Mouse (Mus musculus): ENCODE measurements around the gene Saysd1. TPM values are rescaled to one million over a fixed set of nuclear protein-coding genes. Genes with fewer than 3 reads are reported as not detected.

Saysd1 gene
- 4.2 TPM for polyA plus RNA-seq (2015; fragmentation: Illumina TruSeq; extraction: RNeasy Lipid Tissue Mini Kit (QIAGEN cat#74804); ENCODE audit: insufficient read depth, low replicate concordance)

GRCm38 (mm10) chr14:20138484-20139355 is at the start of gene Saysd1:
TSS of gene Saysd1 (minus strand) at chr14:20138534.

GRCm38 (mm10) chr14:20181466-20181921 is 43.2 kb upstream of the Saysd1 start, which contains the start of gene Kcnk5:
TSS of gene Kcnk5 (minus strand) at chr14:20181809.

Other genes starting within 250 kb of the Saysd1 start
- gene Gng2, start 160.9 kb downstream of the Saysd1 start, polyA plus RNA-seq (2015; fragmentation: Illumina TruSeq; extraction: RNeasy Lipid Tissue Mini Kit (QIAGEN cat#74804); ENCODE audit: insufficient read depth, low replicate concordance): 67.2 TPM
- 9.1 TPM for gene Kcnk5, start 43.3 kb upstream of the Saysd1 start, polyA plus RNA-seq (2015; fragmentation: Illumina TruSeq; extraction: RNeasy Lipid Tissue Mini Kit (QIAGEN cat#74804); ENCODE audit: insufficient read depth, low replicate concordance)
- gene Kcnk16, start 130.7 kb upstream of the Saysd1 start, polyA plus RNA-seq (2015; fragmentation: Illumina TruSeq; extraction: RNeasy Lipid Tissue Mini Kit (QIAGEN cat#74804); ENCODE audit: insufficient read depth, low replicate concordance): not detected
- gene Nudt13, start 156.2 kb upstream of the Saysd1 start, polyA plus RNA-seq (2015; fragmentation: Illumina TruSeq; extraction: RNeasy Lipid Tissue Mini Kit (QIAGEN cat#74804); ENCODE audit: insufficient read depth, low replicate concordance): 20.2 TPM
- 30.1 TPM for gene Ecd, start 209.6 kb upstream of the Saysd1 start, polyA plus RNA-seq (2015; fragmentation: Illumina TruSeq; extraction: RNeasy Lipid Tissue Mini Kit (QIAGEN cat#74804); ENCODE audit: insufficient read depth, low replicate concordance)
- 35.6 TPM for gene Fam149b, start 209.6 kb upstream of the Saysd1 start, polyA plus RNA-seq (2015; fragmentation: Illumina TruSeq; extraction: RNeasy Lipid Tissue Mini Kit (QIAGEN cat#74804); ENCODE audit: insufficient read depth, low replicate concordance)